Mouse (Mus musculus) heart, adult 18-20 months (tissue): ENCODE measurements around the gene Elk3. TPM values are rescaled to one million over a fixed set of nuclear protein-coding genes. Genes with fewer than 3 reads are reported as not detected.

Experiments
- DNase-seq, 2 experiments: peaks; one replicate each; pipeline ENCODE4 v3.0.0; 2021 to 2022; ENCODE audit warnings: mixed read lengths in 1 of 2
- total RNA-seq, 2 experiments: library from RNA; stranded (reverse); gene quantifications; 2 replicates each; pipeline ENCODE4 v1.2.3; 2021

The Elk3 gene
- total RNA-seq, 2 experiments from 2014 or later: 27.9 to 29.5 TPM

GRCm38 (mm10) chr10:93294547-93295219 lies 16.3 kb downstream of the Elk3 start:
- peak in 1 of 2 experiments; percentile 74 for DNase-seq

GRCm38 (mm10) chr10:93293621-93294020 lies 17.3 kb downstream of the Elk3 start:
- peak in 1 of 2 experiments; percentile 61 for DNase-seq

- peak; percentile 88 to 93 for DNase-seq
These were observed 19.1 kb downstream of the Elk3 start for GRCm38 (mm10) chr10:93291843-93292242.

GRCm38 (mm10) chr10:93291352-93291751 lies 19.6 kb downstream of the Elk3 start:
- DNase-seq: peak; percentile 74

- no peak for DNase-seq
These were observed 21.5 kb downstream of the Elk3 start for GRCm38 (mm10) chr10:93289404-93289803.

- peak; percentile 46 to 52 for DNase-seq
These were observed 22.6 kb downstream of the Elk3 start for GRCm38 (mm10) chr10:93288336-93288735.

- no peak for DNase-seq
These were observed 23.3 kb downstream of the Elk3 start for GRCm38 (mm10) chr10:93287551-93288145.

- DNase-seq: peak in 1 of 2 experiments; percentile 63
These were observed 25.4 kb downstream of the Elk3 start for GRCm38 (mm10) chr10:93285489-93285888.

- no peak for DNase-seq
These were observed 27.7 kb downstream of the Elk3 start for GRCm38 (mm10) chr10:93283258-93283657.

- DNase-seq: peak; percentile 74 to 86
These were observed 28.4 kb downstream of the Elk3 start for GRCm38 (mm10) chr10:93282526-93282964.

GRCm38 (mm10) chr10:93281092-93281491 lies 29.8 kb downstream of the Elk3 start:
- DNase-seq: no peak

GRCm38 (mm10) chr10:93280586-93280985 lies 30.3 kb downstream of the Elk3 start:
- peak in 1 of 2 experiments; percentile 37 for DNase-seq

GRCm38 (mm10) chr10:93279062-93279461 lies 31.9 kb downstream of the Elk3 start:
- DNase-seq: no peak

- no peak for DNase-seq
These were observed 32.6 kb downstream of the Elk3 start for GRCm38 (mm10) chr10:93278361-93278760.

GRCm38 (mm10) chr10:93276857-93277256 lies 34.1 kb downstream of the Elk3 start:
- DNase-seq: no peak

- DNase-seq: peak; percentile 71 to 84
These were observed 34.6 kb downstream of the Elk3 start for GRCm38 (mm10) chr10:93276349-93276763.

GRCm38 (mm10) chr10:93275212-93276136 lies 35.5 kb downstream of the Elk3 start:
- DNase-seq: no peak

- no peak for DNase-seq
These were observed 36.6 kb downstream of the Elk3 start for GRCm38 (mm10) chr10:93274277-93274696.

GRCm38 (mm10) chr10:93272986-93273982 lies 37.7 kb downstream of the Elk3 start:
- no peak for DNase-seq

GRCm38 (mm10) chr10:93271831-93272230 lies 39.1 kb downstream of the Elk3 start:
- peak; percentile 63 to 64 for DNase-seq

- no peak for DNase-seq
These were observed 40.0 kb downstream of the Elk3 start for GRCm38 (mm10) chr10:93270889-93271460.
